Mouse (Mus musculus): ENCODE results near the gene Timp3. TPM values are rescaled to one million over a fixed set of nuclear protein-coding genes. Genes with fewer than 3 reads are reported as not detected.
A peak's percentile ranks its signal among the peaks of the same experiment; 100 is the strongest.

Timp3 gene
- total RNA-seq, 1 experiment from 2014 or later, result 388 TPM

GRCm38 (mm10) chr10:86297307-86297706 lies 2.9 kb upstream of the Timp3 start:
- no peak for DNase-seq

- DNase-seq, result no peak
Observed at GRCm38 (mm10) chr10:86298326-86298725, 1.8 kb upstream of the Timp3 start.

- no peak for DNase-seq
Observed at GRCm38 (mm10) chr10:86299795-86300194, 377 bp upstream of the Timp3 start.

GRCm38 (mm10) chr10:86301117-86301490 lies 932 bp downstream of the Timp3 start:
- no peak for DNase-seq

GRCm38 (mm10) chr10:86301593-86302317 lies 1.6 kb downstream of the Timp3 start:
- DNase-seq, result no peak

- no peak for DNase-seq
Observed at GRCm38 (mm10) chr10:86302318-86302648, 2.1 kb downstream of the Timp3 start.

GRCm38 (mm10) chr10:86302761-86303494 lies 2.8 kb downstream of the Timp3 start:
- peak; percentile 78 for DNase-seq

- DNase-seq, result no peak
Observed at GRCm38 (mm10) chr10:86303495-86303876, 3.3 kb downstream of the Timp3 start.

- DNase-seq, result no peak
Observed at GRCm38 (mm10) chr10:86304583-86304982, 4.4 kb downstream of the Timp3 start.

GRCm38 (mm10) chr10:86307235-86307634 lies 7.1 kb downstream of the Timp3 start:
- DNase-seq, result no peak

- peak; percentile 65 for DNase-seq
Observed at GRCm38 (mm10) chr10:86310527-86310926, 10.4 kb downstream of the Timp3 start.

- DNase-seq, result no peak
Observed at GRCm38 (mm10) chr10:86312976-86313375, 12.8 kb downstream of the Timp3 start.

GRCm38 (mm10) chr10:86313448-86313847 lies 13.3 kb downstream of the Timp3 start:
- no peak for DNase-seq

- no peak for DNase-seq
Observed at GRCm38 (mm10) chr10:86315513-86315912, 15.3 kb downstream of the Timp3 start.

- DNase-seq, result no peak
Observed at GRCm38 (mm10) chr10:86317633-86318032, 17.5 kb downstream of the Timp3 start.

- DNase-seq, result no peak
Observed at GRCm38 (mm10) chr10:86318552-86319140, 18.5 kb downstream of the Timp3 start.

- DNase-seq, result no peak
Observed at GRCm38 (mm10) chr10:86319526-86319925, 19.4 kb downstream of the Timp3 start.

GRCm38 (mm10) chr10:86320204-86320603 lies 20.0 kb downstream of the Timp3 start:
- DNase-seq, result no peak

GRCm38 (mm10) chr10:86321194-86321593 lies 21.0 kb downstream of the Timp3 start:
- no peak for DNase-seq

GRCm38 (mm10) chr10:86322006-86322405 lies 21.8 kb downstream of the Timp3 start:
- no peak for DNase-seq

GRCm38 (mm10) chr10:86323275-86323994 lies 23.3 kb downstream of the Timp3 start:
- no peak for DNase-seq

GRCm38 (mm10) chr10:86325272-86325671 lies 25.1 kb downstream of the Timp3 start:
- DNase-seq, result no peak

GRCm38 (mm10) chr10:86328143-86328542 lies 28.0 kb downstream of the Timp3 start:
- no peak for DNase-seq
